Mouse (Mus musculus) liver, postnatal 0 days (tissue): ENCODE measurements around the gene Mmp2.

Experiments used
- CTCF ChIP-seq: sonication (generic); IDR thresholded peaks from 2 replicates; pipeline ENCODE4 v1.5.1; 2016; ENCODE audit warnings: antibody characterized with exemption, low read depth
- EP300 ChIP-seq: IDR thresholded peaks from 2 replicates; pipeline ENCODE4 v1.6.1; 2016; ENCODE audit warnings: antibody characterized with exemption, low read depth, mild to moderate bottlenecking

DNA sequence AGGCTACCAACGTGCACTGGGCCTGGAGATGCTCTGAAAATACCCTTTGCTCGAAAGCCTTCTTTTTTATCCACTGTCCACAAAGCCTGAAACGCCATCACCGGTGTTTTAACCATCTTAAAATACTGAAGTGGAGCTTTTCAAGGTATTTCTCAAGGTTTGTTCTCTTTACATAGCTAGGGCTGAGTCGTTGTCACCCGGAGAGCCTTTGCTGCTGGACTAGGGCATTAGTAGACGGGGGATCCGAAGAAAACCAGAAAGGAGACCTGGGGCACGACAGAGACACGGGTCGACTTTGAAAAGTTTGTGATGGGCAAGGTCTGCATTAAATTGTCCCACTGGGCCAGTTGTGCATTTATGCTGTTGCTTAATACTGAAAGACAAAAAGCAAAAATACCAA is 27.7 kb upstream of the Mmp2 start:
- TF ChIP-seq CTCF, result no peak
- no peak for TF ChIP-seq EP300
